Mouse (Mus musculus) ES-E14 (cell line): ENCODE results near the gene Cfap69. TPM values are rescaled to one million over a fixed set of nuclear protein-coding genes. Genes with fewer than 3 reads are reported as not detected.
A peak's percentile ranks its signal among the peaks of the same experiment; 100 is the strongest.

Experiments
- DNase-seq: peaks from one replicate; pipeline ENCODE4 v3.0.0-alpha.2; 2013; ENCODE audit warnings: low read depth, low spot score
- H3K27ac ChIP-seq: 2 replicates; pipeline ENCODE4 v1.5.1; 2012; ENCODE audit warnings: low read depth, mild to moderate bottlenecking, low read length, moderate library complexity, mixed read lengths; ENCODE audit not compliant: poor library complexity, insufficient read depth, severe bottlenecking
- H3K36me3 ChIP-seq: 2 replicates; pipeline ENCODE4 v1.6.1; 2012; ENCODE audit warnings: mild to moderate bottlenecking, low read length, moderate library complexity, mixed read lengths; ENCODE audit not compliant: control insufficient read depth, poor library complexity, insufficient read depth, severe bottlenecking
- H3K4me1 ChIP-seq, 2 experiments: fragments of 150-350 bp in 1 of 2; sonication (generic) in 1 of 2; 2 replicates each; pipeline ENCODE4 v1.6.1; 2012; ENCODE audit warnings: low read length in 2 of 2, mild to moderate bottlenecking in 1 of 2, mixed read lengths in 1 of 2; ENCODE audit not compliant: control insufficient read depth in 2 of 2, insufficient read depth in 2 of 2, poor library complexity in 1 of 2
- H3K4me3 ChIP-seq, 2 experiments: fragments of 150-350 bp in 1 of 2; sonication (generic) in 1 of 2; 2 replicates each; pipeline ENCODE4 v1.5.1; 2012; ENCODE audit warnings: low read length in 2 of 2, low read depth in 1 of 2, mild to moderate bottlenecking in 1 of 2, mixed read lengths in 1 of 2; ENCODE audit not compliant: insufficient read depth in 1 of 2, poor library complexity in 1 of 2, severe bottlenecking in 1 of 2
- H3K9ac ChIP-seq: 2 replicates; pipeline ENCODE4 v1.6.1; 2012; ENCODE audit warnings: low read depth, mild to moderate bottlenecking, low read length, mixed read lengths; ENCODE audit not compliant: poor library complexity, insufficient read depth, severe bottlenecking
- H3K9me3 ChIP-seq: fragments of 150-350 bp; sonication (generic); 2 replicates; pipeline ENCODE4 v1.6.1; 2012; ENCODE audit warnings: low read depth, mild to moderate bottlenecking, low read length; ENCODE audit not compliant: control insufficient read depth, insufficient read depth
- CHD2 ChIP-seq: IDR thresholded peaks from 2 replicates; pipeline ENCODE4 v1.6.1; 2014; ENCODE audit warnings: mild to moderate bottlenecking, low read depth, low read length, inconsistent platforms
- HCFC1 ChIP-seq: IDR thresholded peaks from 2 replicates; pipeline ENCODE4 v1.6.1; 2012; ENCODE audit warnings: low read length, inconsistent platforms, borderline replicate concordance; ENCODE audit not compliant: insufficient read depth
- MAFK ChIP-seq: IDR thresholded peaks from 2 replicates; pipeline ENCODE4 v1.6.1; 2014; ENCODE audit warnings: mild to moderate bottlenecking, low read depth, low read length, inconsistent platforms; ENCODE audit not compliant: insufficient read depth
- ZC3H11A ChIP-seq: IDR thresholded peaks from 2 replicates; pipeline ENCODE4 v1.6.1; 2012; ENCODE audit warnings: low read depth, mild to moderate bottlenecking, inconsistent platforms, low read length, borderline replicate concordance
- ZNF384 ChIP-seq: IDR thresholded peaks from 2 replicates; pipeline ENCODE4 v1.6.1; 2012; ENCODE audit warnings: low read depth, low read length, inconsistent platforms
- in situ Hi-C, 2 experiments: fragments of 600-800 bp; cut with MboI; formaldehyde crosslinking; loops; one replicate each; pipeline ENCODE4 v1.15.1; 2025; ENCODE audit warnings: low sequenced_read_pairs in 2 of 2, inconsistent platforms in 1 of 2; ENCODE audit not compliant: unreplicated experiment in 2 of 2
- total RNA-seq: library from RNA; depleted of rRNA; stranded (reverse); fragments of 300-350 nt; gene quantifications from 2 replicates; pipeline ENCODE4 v1.2.3, GENCODE M21; 2012

Gene Cfap69
- total RNA-seq, 1 experiment, result 4.6 TPM

GRCm38 (mm10) chr5:5618329-5618728, 45.7 kb downstream of the Cfap69 start:
- no peak for DNase-seq
- H3K4me3 ChIP-seq, result no peak overlapping the region
- in situ Hi-C loops, result no loop called here
- no peaks in the 10 kb centered on the region for H3K36me3 ChIP-seq
- H3K9me3 ChIP-seq, result no peaks in the 10 kb centered on the region
- H3K9ac ChIP-seq, result no peak overlapping the region
- TF ChIP-seq CHD2, result no peak
- no peak for TF ChIP-seq ZC3H11A
- TF ChIP-seq MAFK, result no peak
- TF ChIP-seq ZNF384, result no peak
- TF ChIP-seq HCFC1, result no peak
- H3K27ac ChIP-seq, result no peak overlapping the region
- H3K4me1 ChIP-seq, result no peaks in the 10 kb centered on the region; a peak in 1 of 4 replicates

- H3K4me3 ChIP-seq, result no peak overlapping the region
- TF ChIP-seq ZC3H11A (no peak), ZNF384 (no peak), HCFC1 (no peak), CHD2 (no peak), MAFK (no peak)
- no peak overlapping the region for H3K9ac ChIP-seq
- H3K27ac ChIP-seq, result no peak overlapping the region
- DNase-seq, result no peak
- in situ Hi-C loops, result no loop called here
- no peaks in the 10 kb centered on the region for H3K9me3 ChIP-seq
- no peaks in the 10 kb centered on the region for H3K36me3 ChIP-seq
- no peaks in the 10 kb centered on the region for H3K4me1 ChIP-seq
Observed at GRCm38 (mm10) chr5:5610540-5610939, 53.5 kb downstream of the Cfap69 start.

- H3K9me3 ChIP-seq, result no peaks in the 10 kb centered on the region
- no peak overlapping the region for H3K9ac ChIP-seq
- in situ Hi-C loops, result no loop called here
- DNase-seq, result no peak
- no peaks in the 10 kb centered on the region for H3K4me1 ChIP-seq
- H3K36me3 ChIP-seq, result no peaks in the 10 kb centered on the region
- TF ChIP-seq HCFC1 (no peak), ZNF384 (no peak), CHD2 (no peak), MAFK (no peak), ZC3H11A (no peak)
- no peak overlapping the region for H3K4me3 ChIP-seq
- H3K27ac ChIP-seq, result no peak overlapping the region
Observed at GRCm38 (mm10) chr5:5587686-5588085, 76.4 kb downstream of the Cfap69 start.

GRCm38 (mm10) chr5:5573749-5574317, 90.2 kb downstream of the Cfap69 start, which contains the start of gene Gm8773:
Gene Gm8773, plus strand, starts transcription at chr5:5573799.
- H3K4me3 ChIP-seq, result peak within 1 kb of the TSS; percentile 73 to 85
- H3K9ac ChIP-seq, result peak within 1 kb of the TSS; percentile 18; the same call in 1 of the 2 replicates
- H3K9me3 ChIP-seq, result no peaks in the 10 kb centered on the region
- peaks cover 0 to 2% of the 10 kb centered on the region in 2 experiments; a peak in 2 of 4 replicates for H3K4me1 ChIP-seq
- in situ Hi-C loops, result no loop called here
- DNase-seq, result no peak
- H3K27ac ChIP-seq, result no peak within 1 kb of the TSS
- TF ChIP-seq MAFK (no peak), ZNF384 (no peak), HCFC1 (no peak)
- H3K36me3 ChIP-seq, result no peaks in the 10 kb centered on the region

GRCm38 (mm10) chr5:5562435-5562834, 101.6 kb downstream of the Cfap69 start:
- H3K27ac ChIP-seq, result no peak overlapping the region
- no peaks in the 10 kb centered on the region for H3K36me3 ChIP-seq
- H3K4me3 ChIP-seq, result no peak overlapping the region
- no peak overlapping the region for H3K9ac ChIP-seq
- in situ Hi-C loops, result no loop called here
- no peaks in the 10 kb centered on the region for H3K4me1 ChIP-seq
- no peaks in the 10 kb centered on the region for H3K9me3 ChIP-seq
- DNase-seq, result no peak
- TF ChIP-seq MAFK, result 0 out of 2 replicates have a peak, but pooled peaks have one; percentile 11
- no peak for TF ChIP-seq HCFC1
- TF ChIP-seq ZC3H11A, result no peak
- TF ChIP-seq CHD2, result no peak
- TF ChIP-seq ZNF384, result no peak
